Mouse (Mus musculus) forebrain, embryonic 14.5 days (tissue): ENCODE measurements around the gene Aff3. TPM values are rescaled to one million over a fixed set of nuclear protein-coding genes. Genes with fewer than 3 reads are reported as not detected.
A peak's percentile ranks its signal among the peaks of the same experiment; 100 is the strongest.

Experiments used
- ATAC-seq: fragments of 200-750 bp; cut with Nextera tagmentation; 2 replicates; pipeline ENCODE4 v1.8.0; 2017; ENCODE audit warnings: mild to moderate bottlenecking, moderate library complexity
- DNase-seq: peaks from one replicate; pipeline ENCODE4 v3.0.0-alpha.2; 2015; ENCODE audit warnings: low spot score
- H3K27ac ChIP-seq: fragments of 300-500 bp; sonication (generic); 2 replicates; pipeline ENCODE4 v1.5.1; 2014; ENCODE audit warnings: low read depth, mild to moderate bottlenecking, control low read depth, low read length, moderate library complexity
- H3K27me3 ChIP-seq: fragments of 300-500 bp; sonication (generic); replicated peaks from 2 replicates; pipeline ENCODE4 v1.6.1; 2014; ENCODE audit warnings: low read length, control low read depth, mixed read lengths; ENCODE audit not compliant: control insufficient read depth, insufficient read depth
- H3K36me3 ChIP-seq: fragments of 300-500 bp; sonication (generic); 2 replicates; pipeline ENCODE4 v1.6.1; 2014; ENCODE audit warnings: low read length, control low read depth; ENCODE audit not compliant: control insufficient read depth, insufficient read depth
- H3K4me1 ChIP-seq: fragments of 300-500 bp; sonication (generic); 2 replicates; pipeline ENCODE4 v1.6.1; 2014; ENCODE audit warnings: antibody characterized with exemption, low read length, control low read depth; ENCODE audit not compliant: control insufficient read depth, insufficient read depth
- H3K4me2 ChIP-seq: fragments of 300-500 bp; sonication (generic); 2 replicates; pipeline ENCODE4 v1.6.1; 2014; ENCODE audit warnings: mild to moderate bottlenecking, control low read depth, low read length
- H3K4me3 ChIP-seq: fragments of 300-500 bp; sonication (generic); 2 replicates; pipeline ENCODE4 v1.5.1; 2014; ENCODE audit warnings: low read depth, low read length, control low read depth
- H3K9ac ChIP-seq: fragments of 300-500 bp; sonication (generic); 2 replicates; pipeline ENCODE4 v1.6.1; 2014; ENCODE audit warnings: mild to moderate bottlenecking, low read length, control low read depth, moderate library complexity
- H3K9me3 ChIP-seq: fragments of 300-500 bp; sonication (generic); replicated peaks from 2 replicates; pipeline ENCODE4 v1.6.1; 2016; ENCODE audit warnings: low read length, control low read depth, mixed read lengths; ENCODE audit not compliant: control insufficient read depth
- WGBS: fragments of 180-500 bp; shearing (Covaris S2); extraction: QIAGEN DNeasy Blood & Tissue Kit; methylation state at CpG from one replicate; pipeline ENCODE4 v1.1.7; 2014; 5-methylcytosine and 5-hydroxymethylcytosine counted together
- polyA plus RNA-seq: library from polyadenylated mRNA; unstranded; fragments of >200 nt; fragmentation: Nextera tagmentation; extraction: Ambion mirVana; gene quantifications from 2 replicates; pipeline ENCODE4 v1.2.1, GENCODE M21; 2014

The Aff3 gene
- polyA plus RNA-seq, 1 experiment from 2014 or later: 15.5 TPM

GRCm38 (mm10) chr1:38309341-38309740 is 355.4 kb downstream of the Aff3 start:
- WGBS: 97% methylated on average over 8 of the region's 8 CpGs
- no peak overlapping the region for H3K27ac ChIP-seq
- no peaks in the 10 kb centered on the region for H3K9me3 ChIP-seq
- ATAC-seq (no peak), DNase-seq (no peak)
- H3K4me1 ChIP-seq: peaks cover 7% of the 10 kb centered on the region; the same call in 1 of the 2 replicates
- H3K27me3 ChIP-seq: no peaks in the 10 kb centered on the region
- H3K4me2 ChIP-seq: no peak overlapping the region
- no peaks in the 10 kb centered on the region for H3K36me3 ChIP-seq
- H3K4me3 ChIP-seq: no peak overlapping the region
- H3K9ac ChIP-seq: no peak overlapping the region

GRCm38 (mm10) chr1:38308705-38308996 is 356.1 kb downstream of the Aff3 start:
- no peak overlapping the region for H3K27ac ChIP-seq
- DNase-seq: peak; percentile 28

GRCm38 (mm10) chr1:38307821-38308704 is 356.7 kb downstream of the Aff3 start:
- DNase-seq (peak; percentile 76), ATAC-seq (peak; percentile 82; the same call in 1 of the 2 replicates)
- H3K9me3 ChIP-seq: no peaks in the 10 kb centered on the region
- no peaks in the 10 kb centered on the region for H3K27me3 ChIP-seq
- no peak overlapping the region for H3K4me2 ChIP-seq
- no peak overlapping the region for H3K4me3 ChIP-seq
- whole genome bisulfite sequencing: 45% methylated on average over 7 of the region's 7 CpGs
- H3K4me1 ChIP-seq: peaks cover 7% of the 10 kb centered on the region; the same call in 1 of the 2 replicates
- peak overlapping the region; percentile 28; the same call in 1 of the 2 replicates for H3K27ac ChIP-seq
- H3K9ac ChIP-seq: no peak overlapping the region
- H3K36me3 ChIP-seq: no peaks in the 10 kb centered on the region

More at GRCm38 (mm10) chr1:38308705-38308996, 356.1 kb downstream of the Aff3 start:
- Histone ChIP-seq H3K36me3 (no peaks in the 10 kb centered on the region), H3K4me1 (peaks cover 7% of the 10 kb centered on the region; the same call in 1 of the 2 replicates), H3K9me3 (no peaks in the 10 kb centered on the region), H3K4me2 (no peak overlapping the region), H3K9ac (no peak overlapping the region), H3K27me3 (no peaks in the 10 kb centered on the region), H3K4me3 (no peak overlapping the region)
- ATAC-seq: 0 out of 2 replicates have a peak, but pooled peaks have one; percentile 20
- 52% methylated on average over 3 of the region's 3 CpGs for WGBS

- Histone ChIP-seq H3K4me3 (no peak overlapping the region), H3K27ac (no peak overlapping the region), H3K4me1 (peaks cover 7% of the 10 kb centered on the region; the same call in 1 of the 2 replicates), H3K4me2 (no peak overlapping the region), H3K27me3 (no peaks in the 10 kb centered on the region), H3K36me3 (no peaks in the 10 kb centered on the region), H3K9me3 (no peaks in the 10 kb centered on the region), H3K9ac (no peak overlapping the region)
- ATAC-seq (no peak), DNase-seq (no peak)
- 94% methylated on average over 11 of the region's 11 CpGs for WGBS
These were observed 357.5 kb downstream of the Aff3 start for GRCm38 (mm10) chr1:38307234-38307633.

GRCm38 (mm10) chr1:38306146-38306545 is 358.6 kb downstream of the Aff3 start:
- Histone ChIP-seq H3K4me3 (no peak overlapping the region), H3K9me3 (no peaks in the 10 kb centered on the region), H3K27me3 (no peaks in the 10 kb centered on the region), H3K36me3 (no peaks in the 10 kb centered on the region), H3K4me2 (no peak overlapping the region), H3K4me1 (peaks cover 7% of the 10 kb centered on the region; the same call in 1 of the 2 replicates), H3K27ac (no peak overlapping the region), H3K9ac (no peak overlapping the region)
- ATAC-seq: no peak
- no peak for DNase-seq
- WGBS: 92% methylated on average over 7 of the region's 7 CpGs

GRCm38 (mm10) chr1:38304376-38304775 is 360.4 kb downstream of the Aff3 start:
- 92% methylated on average over 11 of the region's 11 CpGs for WGBS
- no peak overlapping the region for H3K4me2 ChIP-seq
- no peak overlapping the region for H3K9ac ChIP-seq
- H3K4me1 ChIP-seq: peaks cover 7% of the 10 kb centered on the region; the same call in 1 of the 2 replicates
- H3K27me3 ChIP-seq: no peaks in the 10 kb centered on the region
- H3K27ac ChIP-seq: no peak overlapping the region
- H3K4me3 ChIP-seq: no peak overlapping the region
- ATAC-seq (no peak), DNase-seq (no peak)
- no peaks in the 10 kb centered on the region for H3K36me3 ChIP-seq
- no peaks in the 10 kb centered on the region for H3K9me3 ChIP-seq

- 23% methylated on average over 3 of the region's 3 CpGs for WGBS
- no peak overlapping the region for H3K9ac ChIP-seq
- H3K27me3 ChIP-seq: no peaks in the 10 kb centered on the region
- H3K4me1 ChIP-seq: peaks cover 6% of the 10 kb centered on the region; the same call in 1 of the 2 replicates
- H3K9me3 ChIP-seq: no peaks in the 10 kb centered on the region
- H3K4me2 ChIP-seq: no peak overlapping the region
- peak; percentile 33 for DNase-seq
- H3K27ac ChIP-seq: no peak overlapping the region
- no peak for ATAC-seq
- H3K36me3 ChIP-seq: no peaks in the 10 kb centered on the region
- H3K4me3 ChIP-seq: no peak overlapping the region
These were observed 366.5 kb downstream of the Aff3 start for GRCm38 (mm10) chr1:38298291-38298690.

GRCm38 (mm10) chr1:38294906-38295305 is 369.8 kb downstream of the Aff3 start:
- Histone ChIP-seq H3K9me3 (no peaks in the 10 kb centered on the region), H3K4me3 (no peak overlapping the region), H3K36me3 (no peaks in the 10 kb centered on the region), H3K4me1 (peaks cover 6% of the 10 kb centered on the region; the same call in 1 of the 2 replicates), H3K9ac (no peak overlapping the region), H3K4me2 (no peak overlapping the region), H3K27me3 (no peaks in the 10 kb centered on the region), H3K27ac (no peak overlapping the region)
- ATAC-seq: no peak
- DNase-seq: no peak
- 82% methylated on average over 6 of the region's 6 CpGs for WGBS

- ATAC-seq: no peak
- H3K4me3 ChIP-seq: no peak overlapping the region
- H3K9me3 ChIP-seq: no peaks in the 10 kb centered on the region
- peaks cover 6% of the 10 kb centered on the region; the same call in 1 of the 2 replicates for H3K4me1 ChIP-seq
- H3K4me2 ChIP-seq: no peak overlapping the region
- 98% methylated on average over 9 of the region's 9 CpGs for WGBS
- H3K9ac ChIP-seq: no peak overlapping the region
- DNase-seq: no peak
- no peaks in the 10 kb centered on the region for H3K36me3 ChIP-seq
- H3K27ac ChIP-seq: no peak overlapping the region
- no peaks in the 10 kb centered on the region for H3K27me3 ChIP-seq
These were observed 370.4 kb downstream of the Aff3 start for GRCm38 (mm10) chr1:38294336-38294695.
